Mouse (Mus musculus): ENCODE results near the gene Hk3.

Gene Hk3

GRCm38 (mm10) chr13:55021194-55021779, at the start of gene Hk3:
Hk3 (minus strand) TSS chr13:55021385.
- no peak for DNase-seq

GRCm38 (mm10) chr13:55069719-55070118, 48.5 kb upstream of the Hk3 start:
- no peak for DNase-seq

GRCm38 (mm10) chr13:55063276-55063675, 42.1 kb upstream of the Hk3 start:
- no peak for DNase-seq

GRCm38 (mm10) chr13:55058042-55058441, 36.9 kb upstream of the Hk3 start:
- DNase-seq = peak; percentile 30

- DNase-seq = no peak
Observed at GRCm38 (mm10) chr13:55047706-55048105, 26.5 kb upstream of the Hk3 start.

- DNase-seq = no peak
Observed at GRCm38 (mm10) chr13:55040016-55040415, 18.8 kb upstream of the Hk3 start.

- no peak for DNase-seq
Observed at GRCm38 (mm10) chr13:55024215-55024614, 3.0 kb upstream of the Hk3 start.

- DNase-seq = peak; percentile 14
Observed at GRCm38 (mm10) chr13:55022715-55023114, 1.5 kb upstream of the Hk3 start.

GRCm38 (mm10) chr13:55022256-55022655, 1.1 kb upstream of the Hk3 start:
- DNase-seq = no peak

GRCm38 (mm10) chr13:55020051-55020450, 1.1 kb downstream of the Hk3 start:
- no peak for DNase-seq

- no peak for DNase-seq
Observed at GRCm38 (mm10) chr13:55019181-55019580, 2.0 kb downstream of the Hk3 start.

- no peak for DNase-seq
Observed at GRCm38 (mm10) chr13:55018700-55019099, 2.5 kb downstream of the Hk3 start.

GRCm38 (mm10) chr13:55017898-55018599, 3.1 kb downstream of the Hk3 start:
- DNase-seq = no peak

GRCm38 (mm10) chr13:55017154-55017897, 3.9 kb downstream of the Hk3 start:
- no peak for DNase-seq

GRCm38 (mm10) chr13:55014451-55014850, 6.7 kb downstream of the Hk3 start:
- no peak for DNase-seq

- no peak for DNase-seq
Observed at GRCm38 (mm10) chr13:55013702-55014344, 7.4 kb downstream of the Hk3 start.

- DNase-seq = no peak
Observed at GRCm38 (mm10) chr13:55011981-55012478, 9.2 kb downstream of the Hk3 start.

GRCm38 (mm10) chr13:55011103-55011502, 10.1 kb downstream of the Hk3 start:
- no peak for DNase-seq

GRCm38 (mm10) chr13:55008589-55008988, 12.6 kb downstream of the Hk3 start:
- no peak for DNase-seq

- DNase-seq = no peak
Observed at GRCm38 (mm10) chr13:55006415-55006742, 14.8 kb downstream of the Hk3 start.

- no peak for DNase-seq
Observed at GRCm38 (mm10) chr13:55005691-55006414, 15.3 kb downstream of the Hk3 start.

- no peak for DNase-seq
Observed at GRCm38 (mm10) chr13:55004646-55005045, 16.5 kb downstream of the Hk3 start.

GRCm38 (mm10) chr13:55002090-55002489, 19.1 kb downstream of the Hk3 start:
- no peak for DNase-seq
